In the genomic region with DNA sequence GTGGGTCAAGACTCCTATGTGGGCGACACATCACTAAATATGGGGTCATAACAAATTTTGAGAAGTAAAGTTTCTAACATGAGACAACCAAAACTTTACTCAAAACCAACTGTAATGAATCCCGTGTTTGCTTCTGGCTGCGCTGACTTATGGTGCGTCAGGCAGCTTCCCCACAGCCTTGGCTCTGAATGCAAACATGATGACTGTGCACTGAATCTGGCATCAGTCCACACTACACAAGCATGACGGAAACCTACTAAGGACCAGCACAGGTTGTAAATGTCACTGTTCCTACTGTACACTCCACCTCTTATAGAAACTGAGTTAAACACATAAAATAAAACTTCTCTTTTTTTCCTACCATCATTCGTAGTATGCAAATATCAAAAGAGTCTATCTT, we compare ENCODE assay signal across 8 mouse cellular contexts. TPM values are rescaled to one million over a fixed set of nuclear protein-coding genes. Genes with fewer than 3 reads are reported as not detected.
DNase-seq lines count a peak whose midpoint lies in the region.

No protein-coding gene starts in this region.

- intact Hi-C loops in left cerebral cortex, postnatal 14 days (cut with DNase I) = no loop called here
- intact Hi-C loops in left cerebral cortex, postnatal 36 days (cut with DNase I) = no loop called here

- peak; percentile 78 to 87 for DNase-seq in adrenal gland, adult (ENCODE audit: inconsistent age in 2 of 2, low spot score in 1 of 2)
- no peak for DNase-seq in adrenal gland, postnatal 4 days (ENCODE audit: low spot score in 2 of 2)
- DNase-seq in left cerebral cortex, postnatal 14 days (ENCODE audit: low spot score in 2 of 2) = peak; percentile 19 to 22
- DNase-seq in left cerebral cortex, postnatal 36 days (ENCODE audit: low spot score in 2 of 2) = no peak
- DNase-seq in cerebellum, adult 8-10 months = peak; percentile 46
- DNase-seq in large intestine, adult 2 months (ENCODE audit: low read depth, low spot score) = peak; percentile 37
- DNase-seq in urinary bladder, postnatal 25 days (ENCODE audit: low spot score) = no peak
- DNase-seq in retina, embryonic 14.5 days (ENCODE audit: low spot score) = no peak

- 58% methylated on average over 6 of the region's 6 CpGs for WGBS in large intestine, adult 2 months

RNA-seq across cellular contexts. Expression of gene Ecpas, which starts 45.3 kb away (rescaled TPM):
- 100 to 1,000 TPM; 144 to 150 TPM for total RNA-seq in adrenal gland, postnatal 4 days (2021)
- total RNA-seq in left cerebral cortex, postnatal 14 days (2021) = 100 to 1,000 TPM; 134 to 145 TPM
- 100 to 1,000 TPM; 107 to 141 TPM for total RNA-seq in left cerebral cortex, postnatal 36 days (2021)
- polyA plus RNA-seq in large intestine, adult 2 months (2012; rRNA removed) = 6.2 and 15.2 TPM in 2 replicates

Comparison
In these comparisons a context has a peak if more than half of its experiments do, and no peak if none do; other contexts are left out.
1. DNase-seq: peak in adrenal gland, adult (2 of 2), left cerebral cortex, postnatal 14 days (2 of 2), cerebellum, adult 8-10 months (single experiment) and large intestine, adult 2 months (single experiment); none in adrenal gland, postnatal 4 days (0 of 2), left cerebral cortex, postnatal 36 days (0 of 2), urinary bladder, postnatal 25 days (single experiment) and retina, embryonic 14.5 days (single experiment).